Mouse (Mus musculus): ENCODE measurements around the gene Fitm2.

Gene Fitm2

DNA sequence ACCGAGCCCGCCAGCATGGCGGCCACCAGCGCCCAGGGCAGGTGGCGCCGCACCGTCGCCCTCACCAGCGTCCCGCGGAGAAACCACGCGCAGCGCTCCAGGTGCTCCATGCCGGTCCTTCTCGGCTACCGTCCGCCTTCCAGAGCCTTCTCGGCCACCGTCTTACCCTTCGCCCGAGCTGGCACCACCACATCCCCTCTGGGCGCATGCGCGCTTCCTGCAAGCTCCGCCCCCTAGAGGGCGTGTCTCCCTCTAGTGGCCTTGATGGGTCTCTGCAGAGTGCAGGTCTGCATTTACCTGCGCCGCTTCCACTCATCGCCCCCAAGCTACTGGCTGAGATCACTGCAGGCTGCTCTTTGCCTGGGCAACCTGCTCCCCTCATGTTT lies at the start of gene Fitm2:
Gene Fitm2, minus strand, starts transcription at position 164 of the 386 bp plus-strand sequence.
- peak; percentile 96 for DNase-seq (ENCODE audit: extremely low spot score)

DNA sequence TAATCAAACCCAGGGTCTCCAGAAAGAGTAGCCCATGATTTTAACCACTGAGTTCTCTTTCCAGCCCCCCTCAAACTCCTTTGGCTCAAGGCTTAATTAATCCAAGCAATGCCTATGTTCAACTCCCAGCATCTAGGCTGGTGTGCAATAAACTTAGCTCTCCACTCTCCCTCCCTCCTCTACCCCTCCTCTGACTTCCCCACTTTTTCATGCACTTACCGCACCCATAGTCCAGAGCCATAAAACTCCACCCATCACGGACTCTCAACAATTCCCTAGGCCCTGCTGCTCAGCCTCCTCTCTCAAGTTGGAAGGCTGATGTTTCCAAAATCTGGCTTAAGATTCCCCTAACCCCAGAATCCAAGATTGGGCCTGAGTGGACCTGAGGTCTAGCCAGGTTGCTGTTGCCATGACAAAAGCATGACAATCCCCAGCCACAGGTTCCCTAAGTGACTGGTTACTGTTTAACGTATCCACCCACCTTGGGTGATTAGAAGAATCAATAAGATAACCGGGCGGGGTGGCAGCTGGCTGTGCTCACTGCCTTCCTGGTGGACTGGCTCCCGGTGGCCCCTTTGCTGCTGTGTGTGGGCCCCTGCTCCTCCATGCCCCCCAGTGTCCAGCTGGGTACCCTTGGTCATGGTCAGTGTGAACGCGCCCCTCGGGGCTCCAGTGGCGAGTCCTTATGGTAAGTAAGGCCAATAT lies 34.0 kb upstream of the Fitm2 start, which contains the start of gene Hnf4a:
Gene Hnf4a, plus strand, starts transcription at position 509 of the 705 bp plus-strand sequence.
- no peak for DNase-seq (ENCODE audit: extremely low spot score)

- no peak for DNase-seq (ENCODE audit: extremely low spot score)
Measured at GRCm38 (mm10) chr2:163503191-163503590, 30.8 kb upstream of the Fitm2 start.

DNA sequence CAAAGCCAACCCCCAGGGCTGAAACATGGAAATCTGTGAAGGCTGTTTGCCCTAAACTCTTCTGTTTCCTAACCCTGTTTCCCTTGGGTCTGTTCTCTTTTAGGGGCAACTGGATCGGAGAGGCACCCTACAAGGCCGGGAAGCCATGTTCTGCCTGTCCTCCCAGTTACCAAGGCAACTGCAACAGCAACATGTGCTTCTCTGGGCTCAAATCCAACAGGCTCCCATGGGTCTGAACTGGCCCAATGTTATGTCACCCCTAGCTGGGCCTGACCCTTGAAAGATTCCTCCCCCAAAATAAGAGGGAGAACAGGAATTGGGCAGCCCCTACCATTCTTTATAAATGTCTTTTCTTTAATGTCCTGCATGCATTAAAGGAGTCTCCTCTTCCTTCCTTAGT lies 29.8 kb upstream of the Fitm2 start:
- DNase-seq (ENCODE audit: extremely low spot score): no peak

DNA sequence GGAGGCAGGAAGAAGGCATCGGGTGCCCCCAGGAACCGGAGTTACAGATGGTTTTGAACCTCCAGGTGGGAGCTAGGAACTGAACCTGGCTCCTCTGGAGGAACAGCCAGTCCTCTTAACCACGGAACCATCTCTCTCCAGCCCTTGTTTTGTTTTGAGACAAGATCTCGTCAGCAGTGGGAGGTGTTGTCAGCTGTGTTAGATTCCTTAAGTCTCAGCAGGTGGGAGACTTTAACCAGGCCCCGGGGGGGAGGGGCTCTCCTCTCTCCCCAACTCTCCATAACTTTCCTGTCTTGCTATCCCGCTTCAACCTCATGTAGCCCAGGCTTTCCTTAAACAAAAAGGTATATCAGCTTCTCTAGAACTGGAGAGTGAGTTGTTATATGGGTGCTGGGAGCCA lies 22.0 kb upstream of the Fitm2 start:
- no peak for DNase-seq (ENCODE audit: extremely low spot score)

DNA sequence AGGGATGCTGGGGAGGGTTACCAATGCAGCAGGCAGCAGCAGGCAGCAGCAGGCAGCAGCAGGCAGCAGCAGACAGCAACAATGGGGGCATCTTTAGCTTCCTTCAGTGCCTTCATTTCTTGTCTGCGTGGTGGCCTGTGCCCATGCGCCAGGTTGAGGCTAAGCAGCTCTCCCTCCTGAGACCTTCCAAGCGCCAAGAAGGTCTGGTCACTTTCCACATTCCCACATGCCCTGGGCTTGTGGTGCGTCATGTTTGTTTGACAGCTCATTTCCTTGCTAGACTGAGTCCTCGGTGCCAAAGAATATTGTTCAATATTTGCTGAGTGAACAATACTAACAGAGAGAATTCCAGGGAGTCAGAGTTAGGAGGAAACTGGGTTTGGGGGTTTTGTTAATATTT lies 21.5 kb upstream of the Fitm2 start:
- no peak for DNase-seq (ENCODE audit: extremely low spot score)

DNA sequence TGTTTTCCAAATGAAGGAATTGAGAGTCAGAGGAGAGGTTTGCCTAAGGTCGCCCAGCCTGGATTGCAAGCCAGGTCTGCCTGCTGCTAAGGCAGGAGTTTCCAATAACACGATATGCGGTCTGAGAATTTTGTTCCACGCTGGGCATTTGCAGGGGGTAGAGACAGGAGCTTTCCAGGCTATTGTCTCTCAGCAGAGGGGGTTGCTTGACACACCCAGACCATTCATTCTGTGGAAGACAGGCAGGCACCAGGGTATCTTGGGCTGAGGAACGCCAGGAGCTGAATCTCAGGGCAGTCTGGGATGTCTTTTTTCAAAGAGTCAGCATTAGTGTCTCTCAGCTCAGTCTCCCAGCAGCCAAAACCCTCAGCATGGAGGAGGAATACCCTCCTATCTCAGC lies 20.6 kb upstream of the Fitm2 start:
- no peak for DNase-seq (ENCODE audit: extremely low spot score)

DNA sequence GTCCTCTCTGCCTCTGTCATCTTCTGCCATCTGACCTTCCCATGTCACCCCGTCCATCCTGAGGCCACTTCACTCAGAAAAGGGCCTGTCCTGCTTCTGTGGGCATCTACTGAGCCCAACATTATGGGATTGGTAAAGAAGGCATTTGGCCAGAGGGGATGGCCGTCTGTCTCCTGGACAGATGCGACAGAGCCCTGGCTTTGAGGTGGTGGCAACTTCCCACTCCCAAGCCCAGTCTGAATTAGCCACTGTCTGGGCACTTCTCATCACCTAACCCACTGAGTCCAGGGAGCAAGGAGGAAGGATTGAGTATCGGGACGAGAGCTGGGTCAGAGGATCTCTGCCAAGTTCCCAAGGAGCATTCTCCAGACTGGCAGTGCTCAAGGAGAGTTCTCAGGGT lies 19.6 kb upstream of the Fitm2 start, which contains the start of gene R3hdml:
Gene R3hdml, plus strand, starts transcription at position 301 of the 400 bp plus-strand sequence.
- DNase-seq (ENCODE audit: extremely low spot score): no peak

- DNase-seq (ENCODE audit: extremely low spot score): no peak
Measured at GRCm38 (mm10) chr2:163491351-163491750, 18.9 kb upstream of the Fitm2 start.

DNA sequence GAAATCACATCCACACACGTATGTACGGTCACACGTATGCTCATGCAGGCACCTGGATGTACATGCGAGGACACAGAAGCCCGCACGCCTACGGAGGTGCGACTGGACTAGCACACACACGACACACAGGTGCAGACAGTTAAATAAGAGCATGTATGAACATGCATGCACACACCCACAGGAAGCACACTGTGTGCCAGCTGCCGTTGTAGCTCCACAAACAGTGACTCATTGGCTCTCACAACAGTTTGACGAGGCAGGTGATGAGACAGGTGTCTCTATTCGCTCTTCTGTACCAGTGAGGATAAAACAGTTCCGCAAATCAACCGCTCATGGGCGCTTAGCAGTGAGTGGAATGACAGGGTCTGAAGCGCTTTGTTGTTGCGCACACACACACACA lies 18.2 kb upstream of the Fitm2 start:
- no peak for DNase-seq (ENCODE audit: extremely low spot score)

DNA sequence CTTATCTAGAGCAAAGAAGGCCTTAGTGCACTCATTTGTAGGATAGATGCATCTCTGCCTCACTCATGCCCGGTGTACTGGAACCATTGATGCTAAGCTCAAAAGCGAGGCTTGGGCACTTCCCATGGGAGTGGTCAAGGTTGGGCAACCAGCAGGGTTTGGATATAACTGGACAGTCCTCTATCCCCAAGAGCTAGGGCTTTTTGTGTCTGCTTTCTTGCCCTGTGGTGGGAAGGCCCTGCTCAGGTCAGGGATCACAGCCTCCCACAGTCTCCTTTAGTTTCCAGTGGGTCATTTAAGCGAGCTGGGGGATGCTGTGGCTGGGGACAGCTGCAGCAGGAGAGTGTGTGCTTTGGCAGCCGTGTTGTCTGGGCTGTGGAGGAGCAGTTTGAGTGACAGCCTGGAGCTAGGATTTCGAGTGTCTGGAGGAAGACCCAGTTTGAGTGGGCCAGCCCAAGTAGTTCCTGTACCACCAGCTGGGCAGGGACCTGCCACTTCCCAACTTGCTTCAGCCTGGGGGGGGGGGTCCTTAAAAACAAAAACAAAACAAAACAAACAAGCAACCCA lies 17.4 kb upstream of the Fitm2 start:
- no peak for DNase-seq (ENCODE audit: extremely low spot score)

- DNase-seq (ENCODE audit: extremely low spot score): no peak
Measured at GRCm38 (mm10) chr2:163487360-163487759, 14.9 kb upstream of the Fitm2 start.

- peak; percentile 54 for DNase-seq (ENCODE audit: extremely low spot score)
Measured at GRCm38 (mm10) chr2:163481539-163482029, 9.2 kb upstream of the Fitm2 start.

DNA sequence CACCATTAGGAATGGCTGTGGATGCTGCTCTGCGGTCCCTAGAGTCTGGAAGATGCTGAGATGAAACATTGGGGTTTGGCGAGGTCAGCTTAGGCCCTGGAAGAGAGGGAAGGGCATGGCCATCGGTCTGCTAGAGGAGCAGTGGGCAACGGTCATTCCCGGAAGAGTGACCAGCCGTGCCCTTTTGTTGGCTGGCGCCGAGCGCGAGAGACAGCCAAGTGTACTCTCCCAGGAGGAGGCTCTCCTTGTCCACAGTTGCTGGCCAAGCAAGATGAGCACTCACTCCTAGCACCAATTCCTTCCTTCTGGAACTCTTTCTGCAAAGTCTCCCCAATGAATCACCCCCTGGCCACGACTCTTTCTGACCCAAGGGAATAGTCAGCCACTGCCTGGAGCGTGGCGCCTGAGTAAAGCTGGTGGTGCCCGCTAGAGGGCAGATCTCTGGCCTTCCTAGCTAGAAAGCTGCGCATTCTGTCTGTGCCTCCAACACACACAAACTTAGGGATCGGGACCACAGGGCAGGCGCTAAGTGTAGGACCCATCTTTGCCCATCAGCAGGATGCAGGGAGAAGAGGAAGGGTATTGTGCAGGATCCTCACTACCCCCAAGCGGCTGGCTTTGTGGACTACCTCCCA lies 7.9 kb upstream of the Fitm2 start:
- DNase-seq (ENCODE audit: extremely low spot score): no peak

DNA sequence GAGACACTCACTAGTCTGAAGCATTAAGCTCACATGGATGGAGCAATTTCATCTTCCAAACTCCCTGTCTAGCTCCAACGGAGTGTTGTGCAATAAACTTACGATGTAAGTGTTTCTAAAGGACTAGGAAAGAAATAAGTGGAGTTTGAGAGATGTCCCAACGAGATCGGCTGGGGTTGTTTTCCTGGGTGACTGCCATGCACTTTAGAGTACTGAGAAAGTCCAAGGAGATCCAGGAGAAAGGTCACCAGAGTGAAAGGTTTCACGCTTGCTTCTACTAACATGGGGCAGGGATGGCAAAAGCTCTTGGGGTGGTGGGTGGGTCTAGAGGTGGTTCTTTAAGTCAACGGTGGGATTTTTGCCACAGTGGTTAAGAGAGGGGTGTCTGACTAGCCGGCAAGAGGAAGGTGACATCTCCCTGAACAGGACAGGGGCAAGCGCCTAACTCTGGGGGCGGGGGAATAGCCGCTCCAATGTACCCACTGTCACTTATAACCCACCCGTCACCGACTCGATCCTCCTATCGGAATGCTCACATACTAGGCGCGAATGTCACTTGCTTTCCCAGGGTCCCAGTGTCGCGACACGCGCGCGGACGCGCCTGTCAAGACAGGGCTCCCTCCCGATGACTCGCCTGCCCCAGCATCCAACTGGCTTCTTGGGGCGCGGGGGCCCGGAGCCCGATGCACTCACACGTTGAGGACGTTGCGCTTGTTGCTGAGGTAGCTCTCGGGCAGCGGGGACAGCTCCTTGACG lies 541 bp downstream of the Fitm2 start:
- no peak for DNase-seq (ENCODE audit: extremely low spot score)

- no peak for DNase-seq (ENCODE audit: extremely low spot score)
Measured at GRCm38 (mm10) chr2:163471136-163471535, 1.3 kb downstream of the Fitm2 start.

DNA sequence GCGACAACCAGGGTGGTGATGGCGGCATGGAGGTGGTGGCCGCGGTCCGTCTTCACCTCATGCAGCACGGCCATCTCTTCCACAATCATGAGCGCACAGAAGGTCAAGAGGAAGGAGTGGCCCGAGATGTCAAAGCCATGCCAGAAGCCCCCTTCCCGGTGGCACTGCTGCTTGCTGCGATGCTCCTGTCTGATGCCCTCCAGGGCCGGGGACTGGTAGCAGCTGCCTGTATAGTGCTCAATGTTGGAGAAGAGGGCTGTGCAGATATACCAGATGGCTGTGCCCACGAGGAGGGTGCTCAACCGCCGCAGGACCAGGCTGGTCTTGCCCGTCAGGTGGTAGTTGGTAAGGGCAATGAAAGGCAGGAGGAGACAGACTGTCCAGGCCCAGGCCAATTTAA lies 2.7 kb downstream of the Fitm2 start:
- DNase-seq (ENCODE audit: extremely low spot score): no peak

DNA sequence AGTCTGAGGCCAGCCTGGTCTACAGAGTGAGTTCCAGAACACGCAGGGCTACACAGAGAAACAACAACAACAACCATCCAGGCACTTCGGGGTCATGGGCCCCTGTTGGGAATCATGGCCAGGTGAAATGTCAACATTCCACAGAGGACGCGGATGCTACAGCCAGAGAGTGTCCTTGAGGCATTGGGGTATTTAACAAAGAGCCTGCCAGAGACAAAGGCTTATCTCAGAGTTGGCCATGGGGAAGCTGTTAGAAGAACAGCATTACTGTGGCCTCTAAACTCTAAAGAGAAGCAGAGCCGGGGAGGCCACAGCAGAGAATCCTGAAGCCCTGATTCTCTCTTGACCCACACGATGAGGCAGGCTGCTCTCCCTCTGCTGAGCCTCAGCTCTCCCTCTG lies 3.6 kb downstream of the Fitm2 start:
- DNase-seq (ENCODE audit: extremely low spot score): no peak

DNA sequence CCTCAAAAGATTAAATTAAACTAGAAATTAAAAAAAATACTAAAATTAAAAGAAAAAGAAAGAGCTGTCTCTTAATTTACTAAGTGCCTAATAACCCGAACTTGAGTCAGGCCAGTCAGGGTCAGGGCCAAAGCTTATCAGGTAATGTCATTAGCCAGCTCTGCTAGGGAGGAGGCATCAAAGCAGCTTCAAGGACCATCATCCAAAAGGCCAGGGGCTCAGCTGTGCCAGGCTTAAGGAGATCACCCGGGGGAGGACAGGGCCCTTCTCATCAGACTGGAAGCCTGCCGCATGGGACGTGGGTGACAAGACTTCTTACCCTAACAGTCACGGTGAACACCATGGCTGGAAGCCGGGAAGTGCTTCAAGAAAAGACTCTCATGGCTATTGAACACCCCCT lies 4.8 kb downstream of the Fitm2 start:
- DNase-seq (ENCODE audit: extremely low spot score): no peak

- no peak for DNase-seq (ENCODE audit: extremely low spot score)
Measured at GRCm38 (mm10) chr2:163466771-163467170, 5.7 kb downstream of the Fitm2 start.

GRCm38 (mm10) chr2:163464562-163464961 lies 7.9 kb downstream of the Fitm2 start:
- DNase-seq (ENCODE audit: extremely low spot score): no peak

- no peak for DNase-seq (ENCODE audit: extremely low spot score)
Measured at GRCm38 (mm10) chr2:163463998-163464397, 8.4 kb downstream of the Fitm2 start.

Data from embryo, embryonic 9.5 days (tissue).